Mouse (Mus musculus): ENCODE measurements around the gene Samd4b. TPM values are rescaled to one million over a fixed set of nuclear protein-coding genes. Genes with fewer than 3 reads are reported as not detected.

Samd4b gene
- total and polyA plus RNA-seq, 3 experiments: 6.4 to 45.9 TPM; not detected in 1

DNA sequence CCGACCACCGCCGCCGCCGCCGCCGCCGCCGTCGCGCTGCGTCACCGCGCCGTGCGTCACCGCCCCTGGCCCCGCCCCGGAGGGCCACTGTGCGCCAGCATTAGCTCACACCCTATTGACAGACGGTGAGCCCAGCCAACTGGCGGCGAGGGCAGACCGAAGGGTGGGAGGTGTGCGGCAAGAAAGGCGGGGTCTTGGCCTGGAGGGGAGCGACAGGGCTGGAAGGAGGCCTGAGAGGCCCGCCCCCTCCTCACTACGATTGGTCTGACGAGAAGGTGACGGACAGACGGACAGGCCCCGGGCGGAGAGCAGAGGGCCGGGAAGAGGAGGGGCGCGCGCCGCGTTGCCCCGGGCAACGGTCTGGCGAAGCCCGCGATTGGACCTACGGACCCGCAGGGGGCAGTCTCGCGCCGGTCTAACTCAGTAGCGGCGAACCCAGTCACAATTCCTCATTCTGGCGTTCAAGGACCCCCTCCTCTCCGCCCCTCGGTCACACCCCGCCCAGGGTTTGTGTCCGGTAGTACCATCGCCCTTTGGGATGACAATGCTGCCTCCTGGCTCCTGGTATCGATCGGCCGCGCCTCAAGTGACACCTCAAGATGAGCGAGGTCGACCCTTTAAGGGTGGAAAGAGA, 161.6 kb downstream of the Samd4b start (continued):
- TF ChIP-seq ZC3H11A (IDR thresholded peaks at IDR 0.05; ENCODE audit: low read depth, low read length): no peak
- TF ChIP-seq ZMIZ1 (IDR thresholded peaks at IDR 0.05; ENCODE audit: low read depth, low read length): no peak
- no peak; the same call in 1 of the 2 replicates for TF ChIP-seq NELFE (IDR thresholded peaks at IDR 0.05; ENCODE audit: low read depth, low read length)
- TF ChIP-seq ZKSCAN1 (IDR thresholded peaks at IDR 0.05; ENCODE audit: low read depth, low read length): no peak
- 0 out of 2 replicates have a peak, but pooled peaks have one; percentile 39 for TF ChIP-seq UBTF (IDR thresholded peaks at IDR 0.05; ENCODE audit: borderline replicate concordance, insufficient read depth, low read depth, low read length)
- peak in 2 of 3 experiments; percentile 75 to 81; a peak in 5 of 6 replicates for TF ChIP-seq CTCF (IDR thresholded peaks at IDR 0.05 in 2 of 3, conservative IDR thresholded peaks at IDR 0.05 in 1 of 3; ENCODE audit: control insufficient read depth in 1 of 3, insufficient read depth in 1 of 3, low read depth in 2 of 3, low read length in 3 of 3, poor library complexity in 1 of 3, severe bottlenecking in 1 of 3)

DNA sequence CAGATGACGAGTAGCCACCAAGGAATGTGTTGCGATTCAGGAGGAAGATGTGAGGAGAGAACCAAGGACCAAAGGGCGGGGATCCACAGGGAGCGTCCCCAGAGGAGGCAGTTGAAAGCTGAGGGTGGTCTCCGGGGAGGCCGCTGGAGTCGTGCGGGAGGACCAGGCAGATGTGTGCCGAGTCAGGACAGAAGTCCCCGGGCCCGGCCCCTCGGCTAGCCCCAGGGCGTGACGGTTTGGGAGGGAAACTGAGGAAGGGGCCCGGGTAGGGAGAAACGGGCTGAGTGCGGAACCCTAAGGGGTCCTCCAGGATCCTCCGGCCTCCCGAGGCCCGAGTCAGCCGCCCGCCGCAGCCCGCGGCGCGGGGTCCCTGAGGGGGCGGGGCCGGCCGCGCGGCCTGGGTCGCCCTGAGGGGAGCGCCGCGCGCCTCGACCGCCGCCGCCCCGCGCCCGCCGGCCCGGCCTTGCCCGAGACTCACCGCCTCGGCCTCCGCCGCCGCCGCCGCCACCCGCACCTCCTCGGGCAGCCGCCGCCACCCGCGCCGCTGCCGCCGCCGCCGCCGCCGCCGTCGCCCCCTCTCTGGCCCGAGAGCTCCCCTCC, 162.2 kb downstream of the Samd4b start:
- Histone ChIP-seq H3K36me3 (ENCODE audit: control insufficient read depth in 1 of 2, insufficient read depth in 2 of 2, low read length in 2 of 2) (peaks cover 0 to 56% of the 10 kb centered on the region in 2 experiments; a peak in 2 of 4 replicates), H3K9ac (ENCODE audit: control insufficient read depth, low read depth, low read length, poor library complexity, severe bottlenecking) (peak overlapping the region; percentile 86), H3K4me3 (ENCODE audit: control insufficient read depth in 1 of 2, insufficient read depth in 1 of 2, low read depth in 2 of 2, low read length in 2 of 2) (peak overlapping the region; percentile 78 to 87), H3K79me2 (ENCODE audit: control insufficient read depth, insufficient read depth, low read length, poor library complexity) (peaks cover 12% of the 10 kb centered on the region), H3K27ac (ENCODE audit: control insufficient read depth, low read depth, low read length) (no peak overlapping the region), H3K4me1 (ENCODE audit: control insufficient read depth in 1 of 2, insufficient read depth in 2 of 2, low read length in 2 of 2) (peaks cover 35 to 46% of the 10 kb centered on the region in 2 experiments), H3K27me3 (ENCODE audit: control insufficient read depth in 1 of 2, insufficient read depth in 2 of 2, low read length in 2 of 2) (no peaks in the 10 kb centered on the region), H3K9me3 (replicated peaks; ENCODE audit: insufficient read depth, low read length) (no peaks in the 10 kb centered on the region)
- DNase-seq (ENCODE audit: low read depth, low spot score): no peak
- TF ChIP-seq HCFC1 (IDR thresholded peaks at IDR 0.05; ENCODE audit: low read depth, low read length) (0 out of 2 replicates have a peak, but pooled peaks have one; percentile 24), BHLHE40 (IDR thresholded peaks at IDR 0.05; ENCODE audit: borderline replicate concordance, low read depth, low read length) (no peak), NELFE (IDR thresholded peaks at IDR 0.05; ENCODE audit: low read depth, low read length) (0 out of 2 replicates have a peak, but pooled peaks have one; percentile 11)

DNA sequence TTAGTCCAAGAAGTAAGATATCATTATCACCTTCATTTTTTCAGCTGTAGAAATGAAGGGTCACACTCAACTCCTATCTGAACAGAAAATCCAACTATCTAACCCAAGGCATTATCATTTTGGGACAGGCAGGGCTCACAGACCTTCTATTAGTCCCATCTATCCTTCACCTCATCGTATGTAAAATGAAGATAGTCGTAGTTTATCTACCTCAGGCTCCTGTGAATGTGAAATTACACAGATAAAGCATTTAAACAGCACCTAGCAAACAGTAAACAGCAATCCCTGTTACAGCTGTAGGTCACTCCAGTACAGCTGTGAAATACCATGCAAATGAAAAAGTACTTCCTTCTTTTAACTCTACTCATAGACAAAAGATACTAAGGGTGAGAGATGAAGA, 165.7 kb downstream of the Samd4b start:
- peak; percentile 74 for DNase-seq (ENCODE audit: low read depth, low spot score)
- Histone ChIP-seq H3K9ac (ENCODE audit: control insufficient read depth, low read depth, low read length, poor library complexity, severe bottlenecking) (no peak overlapping the region), H3K79me2 (ENCODE audit: control insufficient read depth, insufficient read depth, low read length, poor library complexity) (peaks cover 17% of the 10 kb centered on the region), H3K4me1 (ENCODE audit: control insufficient read depth in 1 of 2, insufficient read depth in 2 of 2, low read length in 2 of 2) (peaks cover 43 to 45% of the 10 kb centered on the region in 2 experiments), H3K4me3 (ENCODE audit: control insufficient read depth in 1 of 2, insufficient read depth in 1 of 2, low read depth in 2 of 2, low read length in 2 of 2) (no peak overlapping the region), H3K27me3 (ENCODE audit: control insufficient read depth in 1 of 2, insufficient read depth in 2 of 2, low read length in 2 of 2) (no peaks in the 10 kb centered on the region), H3K27ac (ENCODE audit: control insufficient read depth, low read depth, low read length) (peak overlapping the region; percentile 70), H3K36me3 (ENCODE audit: control insufficient read depth in 1 of 2, insufficient read depth in 2 of 2, low read length in 2 of 2) (peaks cover 3 to 58% of the 10 kb centered on the region in 2 experiments; a peak in 3 of 4 replicates), H3K9me3 (replicated peaks; ENCODE audit: insufficient read depth, low read length) (no peaks in the 10 kb centered on the region)
- TF ChIP-seq MYB (IDR thresholded peaks at IDR 0.05; ENCODE audit: low read depth, low read length): peak; percentile 72
- no peak for TF ChIP-seq POLR2AphosphoS5 (IDR thresholded peaks at IDR 0.05; ENCODE audit: borderline replicate concordance, low read depth, low read length)
- TF ChIP-seq ZNF384 (IDR thresholded peaks at IDR 0.05; ENCODE audit: low read depth, low read length): peak; percentile 36; the same call in 1 of the 2 replicates
- peak; percentile 99 for TF ChIP-seq TCF12 (IDR thresholded peaks at IDR 0.05; ENCODE audit: low read depth, low read length)
- peak; percentile 69 for TF ChIP-seq TAL1 (IDR thresholded peaks at IDR 0.05; ENCODE audit: low read length)
- TF ChIP-seq UBTF (IDR thresholded peaks at IDR 0.05; ENCODE audit: borderline replicate concordance, insufficient read depth, low read depth, low read length): no peak
- TF ChIP-seq E2F4 (IDR thresholded peaks at IDR 0.05; ENCODE audit: borderline replicate concordance, low read depth, low read length): no peak
- peak; percentile 25; the same call in 1 of the 2 replicates for TF ChIP-seq ZC3H11A (IDR thresholded peaks at IDR 0.05; ENCODE audit: low read depth, low read length)
- TF ChIP-seq CHD2 (IDR thresholded peaks at IDR 0.05; ENCODE audit: low read length): no peak; the same call in 1 of the 2 replicates
- TF ChIP-seq RCOR1 (IDR thresholded peaks at IDR 0.05; ENCODE audit: low read depth, low read length): peak; percentile 90
- TF ChIP-seq NRF1 (IDR thresholded peaks at IDR 0.05; ENCODE audit: insufficient read depth, low read depth, low read length, poor library complexity, severe bottlenecking): no peak
- peak; percentile 70 for TF ChIP-seq BHLHE40 (IDR thresholded peaks at IDR 0.05; ENCODE audit: borderline replicate concordance, low read depth, low read length)
- TF ChIP-seq MAZ (IDR thresholded peaks at IDR 0.05; ENCODE audit: low read depth, low read length): 0 out of 2 replicates have a peak, but pooled peaks have one; percentile 44
- peak; percentile 95 for TF ChIP-seq GATA1 (IDR thresholded peaks at IDR 0.05; ENCODE audit: low read depth, low read length)
- TF ChIP-seq TBP (IDR thresholded peaks at IDR 0.05; ENCODE audit: low read depth, low read length): no peak
- peak; percentile 90 to 95 for TF ChIP-seq EP300 (IDR thresholded peaks at IDR 0.05; ENCODE audit: low read depth in 1 of 2, low read length in 2 of 2)
- TF ChIP-seq GABPA (IDR thresholded peaks at IDR 0.05; ENCODE audit: low read depth, low read length): no peak
- TF ChIP-seq POLR2A (IDR thresholded peaks at IDR 0.05; ENCODE audit: control insufficient read depth in 1 of 2, insufficient read depth in 1 of 2, low read depth in 1 of 2, low read length in 2 of 2, poor library complexity in 1 of 2): no peak
- TF ChIP-seq CTCF (IDR thresholded peaks at IDR 0.05 in 2 of 3, conservative IDR thresholded peaks at IDR 0.05 in 1 of 3; ENCODE audit: control insufficient read depth in 1 of 3, insufficient read depth in 1 of 3, low read depth in 2 of 3, low read length in 3 of 3, poor library complexity in 1 of 3, severe bottlenecking in 1 of 3): no peak
- TF ChIP-seq POLR2AphosphoS2 (IDR thresholded peaks at IDR 0.05; ENCODE audit: low read length): 0 out of 2 replicates have a peak, but pooled peaks have one; percentile 52
- TF ChIP-seq ELF1 (IDR thresholded peaks at IDR 0.05; ENCODE audit: low read depth, low read length): peak; percentile 55

All from MEL (cell line).